In genomic region chr4:99235203-99235856, GRCm38 (mm10) we compare ENCODE assay signal across 9 mouse cellular contexts. TPM values are rescaled to one million over a fixed set of nuclear protein-coding genes. Genes with fewer than 3 reads are reported as not detected.
DNase-seq lines count a peak whose midpoint lies in the region; ATAC-seq and TF ChIP-seq lines count a peak whose summit lies in the region.
"Had no signal": no experiment of that assay in that cellular context is flagged by ENCODE, and none has a peak within 500 bp of the region (broad histone marks: within the 10 kb centered on the region; RNA-seq: fewer than 3 reads in every experiment).

No protein-coding gene starts in this region.

- TF ChIP-seq CTCF in lung, postnatal 0 days (IDR thresholded peaks at IDR 0.05): peak; percentile 71

- DNase-seq in forebrain, embryonic 10.5 days (ENCODE audit: extremely low spot score, low spot score): no peak
- DNase-seq in lung, postnatal 0 days (ENCODE audit: low spot score): peak; percentile 73
- no peak for DNase-seq in lung, adult 18-20 months
- DNase-seq in lung, postnatal 36 days: peak; percentile 68
- DNase-seq in T-cell, adult 2 months (ENCODE audit: low spot score): no peak
- no peak for DNase-seq in gastrocnemius, postnatal 4 days (ENCODE audit: low spot score in 2 of 2)

- no peaks in the 10 kb centered on the region for H3K27me3 ChIP-seq in forebrain, embryonic 12.5 days
- no peaks in the 10 kb centered on the region for H3K27me3 ChIP-seq in forebrain, embryonic 10.5 days (ENCODE audit: poor library complexity, severe bottlenecking)
- H3K27me3 ChIP-seq in lung, postnatal 0 days (replicated peaks; ENCODE audit: insufficient read depth, low read length): no peaks in the 10 kb centered on the region
- H3K27me3 ChIP-seq: heart, embryonic 13.5 days had no signal

- H3K4me2 ChIP-seq in forebrain, embryonic 12.5 days: no peak overlapping the region
- H3K4me2 ChIP-seq in lung, postnatal 0 days (replicated peaks; ENCODE audit: low read depth, low read length): no peak overlapping the region
- H3K4me2 ChIP-seq: heart, embryonic 13.5 days had no signal

- TF ChIP-seq EP300 in lung, postnatal 0 days (IDR thresholded peaks at IDR 0.05): no peak

- no peak overlapping the region for H3K9ac ChIP-seq in forebrain, embryonic 12.5 days
- no peak overlapping the region for H3K9ac ChIP-seq in lung, postnatal 0 days (replicated peaks; ENCODE audit: low read depth)
- H3K9ac ChIP-seq: heart, embryonic 13.5 days had no signal

- WGBS in forebrain, embryonic 12.5 days: 92% methylated on average over 8 of the region's 8 CpGs
- WGBS in forebrain, embryonic 10.5 days: 93% methylated on average over 8 of the region's 8 CpGs
- WGBS in lung, postnatal 0 days: 90% methylated on average over 8 of the region's 8 CpGs

- H3K4me3 ChIP-seq in forebrain, embryonic 12.5 days (replicated peaks): no peak overlapping the region
- H3K4me3 ChIP-seq in forebrain, embryonic 10.5 days: no peak overlapping the region
- H3K4me3 ChIP-seq in lung, postnatal 0 days (ENCODE audit: low read depth, low read length): no peak overlapping the region
- H3K4me3 ChIP-seq: heart, embryonic 13.5 days had no signal

- H3K36me3 ChIP-seq in forebrain, embryonic 12.5 days (replicated peaks): 0 out of 2 replicates have a peak, but pooled peaks cover 9% of the 10 kb centered on the region
- H3K36me3 ChIP-seq in forebrain, embryonic 10.5 days (replicated peaks): peaks cover 19% of the 10 kb centered on the region
- H3K36me3 ChIP-seq in lung, postnatal 0 days (ENCODE audit: insufficient read depth, low read length): no peaks in the 10 kb centered on the region

- no peaks in the 10 kb centered on the region for H3K4me1 ChIP-seq in forebrain, embryonic 12.5 days
- no peaks in the 10 kb centered on the region for H3K4me1 ChIP-seq in forebrain, embryonic 10.5 days
- H3K4me1 ChIP-seq in lung, postnatal 0 days (ENCODE audit: insufficient read depth, low read depth, low read length): no peaks in the 10 kb centered on the region
- H3K4me1 ChIP-seq: heart, embryonic 13.5 days had no signal

- H3K27ac ChIP-seq in forebrain, embryonic 12.5 days: no peak overlapping the region
- no peak overlapping the region for H3K27ac ChIP-seq in forebrain, embryonic 10.5 days
- H3K27ac ChIP-seq in lung, postnatal 0 days (ENCODE audit: low read length): no peak overlapping the region
- H3K27ac ChIP-seq: heart, embryonic 13.5 days had no signal

- H3K9me3 ChIP-seq in forebrain, embryonic 12.5 days: no peaks in the 10 kb centered on the region
- peaks cover 3% of the 10 kb centered on the region; the same call in 1 of the 2 replicates for H3K9me3 ChIP-seq in forebrain, embryonic 10.5 days
- H3K9me3 ChIP-seq in lung, postnatal 0 days (ENCODE audit: low read length): no peaks in the 10 kb centered on the region
- H3K9me3 ChIP-seq: heart, embryonic 13.5 days had no signal

- 0 out of 2 replicates have a peak, but pooled peaks have one; percentile 63 for ATAC-seq in forebrain, embryonic 12.5 days (ENCODE audit: low FRiP score)
- ATAC-seq in lung, postnatal 0 days: no peak
- ATAC-seq in erythroid progenitor cell, adult 5-6 weeks (replicated peaks; ENCODE audit: low FRiP score, poor library complexity, severe bottlenecking): 0 out of 2 replicates have a peak, but pooled peaks have one; percentile 52

RNA-seq across cellular contexts. Expression of gene Atg4c, which starts 41.6 kb away (rescaled TPM):
- 15.6 and 16.4 TPM in 2 replicates for polyA plus RNA-seq in forebrain, embryonic 12.5 days (2016; fragmentation: Nextera tagmentation; extraction: Ambion mirVana)
- polyA plus RNA-seq in forebrain, embryonic 10.5 days (2016; fragmentation: Nextera tagmentation; extraction: Ambion mirVana): 12.6 and 14.2 TPM in 2 replicates
- polyA plus RNA-seq in lung, postnatal 0 days (2015; fragmentation: Nextera tagmentation; extraction: Ambion mirVana): 8.1 and 8.9 TPM in 2 replicates
- total RNA-seq in erythroid progenitor cell, adult 5-6 weeks (2015; ENCODE audit: low replicate concordance): 1.8 and 2.9 TPM in 2 replicates
- total RNA-seq in erythroid progenitor cell, adult 5-6 weeks (2017; ENCODE audit: low replicate concordance): 2.1 and 15.1 TPM in 2 replicates
- total RNA-seq in gastrocnemius, postnatal 4 days (2021): 10 to 100 TPM in 1 of 2 experiments, 1 to 10 TPM in 1; 7.8 to 11.6 TPM

Comparison
In these comparisons a context has a peak if more than half of its experiments do, and no peak if none do; other contexts are left out.
1. DNase-seq: peak in lung, postnatal 0 days (single experiment) and lung, postnatal 36 days (single experiment); none in forebrain, embryonic 10.5 days (single experiment), lung, adult 18-20 months (0 of 2), T-cell, adult 2 months (single experiment) and gastrocnemius, postnatal 4 days (0 of 2).